Mouse (Mus musculus) lung, embryonic 15.5 days (tissue): ENCODE measurements around the gene Tnip2. TPM values are rescaled to one million over a fixed set of nuclear protein-coding genes. Genes with fewer than 3 reads are reported as not detected.

Source experiments
- polyA plus RNA-seq: library from polyadenylated mRNA; unstranded; fragments of >200 nt; fragmentation: Nextera tagmentation; extraction: Ambion mirVana; gene quantifications from 2 replicates; pipeline ENCODE4 v1.2.1, GENCODE M21; 2015

Gene Tnip2
- polyA plus RNA-seq, 1 experiment from 2014 or later = 21.5 TPM

Other genes starting within 250 kb of the Tnip2 start
- gene Zfyve28, start 225.5 kb downstream of the Tnip2 start, polyA plus RNA-seq = 0.20 and 0.64 TPM in 2 replicates
- 0.14 and 0.24 TPM in 2 replicates for gene Cfap99, start 225.4 kb downstream of the Tnip2 start, polyA plus RNA-seq
- 163 and 164 TPM in 2 replicates for gene Rnf4, start 177.7 kb downstream of the Tnip2 start, polyA plus RNA-seq
- gene Fam193a, start 144.1 kb downstream of the Tnip2 start, polyA plus RNA-seq = 10.8 and 11.7 TPM in 2 replicates
- 6.9 and 8.1 TPM in 2 replicates for gene Sh3bp2, start 11.8 kb upstream of the Tnip2 start, polyA plus RNA-seq
- gene Add1, start 59.7 kb upstream of the Tnip2 start, polyA plus RNA-seq = 204 and 206 TPM in 2 replicates
- gene Mfsd10, start 123.2 kb upstream of the Tnip2 start, polyA plus RNA-seq = 146 and 147 TPM in 2 replicates
- 21.2 and 21.3 TPM in 2 replicates for gene Nop14, start 146.2 kb upstream of the Tnip2 start, polyA plus RNA-seq
- 1.9 and 2.2 TPM in 2 replicates for gene Grk4, start 146.4 kb upstream of the Tnip2 start, polyA plus RNA-seq
- gene Htt, start 247.7 kb upstream of the Tnip2 start, polyA plus RNA-seq = 11.1 and 13.5 TPM in 2 replicates